Mouse (Mus musculus) ES-Bruce4 (cell line): ENCODE data around the gene Sec14l1.

Source experiments
- CTCF ChIP-seq: IDR thresholded peaks from one replicate; pipeline ENCODE4 v1.8.1; 2011; ENCODE audit warnings: low read depth, low read length
- EP300 ChIP-seq: IDR thresholded peaks from 2 replicates; pipeline ENCODE4 v1.6.1; 2011; ENCODE audit warnings: low read depth, low read length; ENCODE audit not compliant: insufficient read depth
- POLR2A ChIP-seq: IDR thresholded peaks from one replicate; pipeline ENCODE4 v1.8.1; 2011; ENCODE audit warnings: low read length; ENCODE audit not compliant: insufficient read depth

DNA sequence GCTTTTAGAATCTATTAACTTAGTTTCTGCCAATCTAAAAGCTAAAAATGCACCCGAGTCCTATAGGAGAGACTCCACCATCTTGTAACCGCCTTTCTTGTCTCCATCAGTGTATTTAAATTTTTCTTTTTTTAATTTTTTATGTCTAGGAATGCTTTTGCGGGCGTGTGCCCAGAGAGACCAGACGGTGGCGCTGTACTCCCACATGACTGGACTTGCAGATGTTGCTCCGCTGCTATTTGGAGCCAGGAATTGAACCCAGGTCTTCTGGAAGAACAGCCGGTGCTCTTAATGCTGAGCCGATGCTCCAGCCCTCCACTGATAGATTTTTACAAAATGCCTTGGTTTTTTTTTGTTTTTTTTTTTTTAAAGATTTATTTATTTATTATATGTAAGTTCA, 41.5 kb upstream of the Sec14l1 start:
- TF ChIP-seq CTCF = peak; percentile 59
- TF ChIP-seq EP300 = no peak
- TF ChIP-seq POLR2A = no peak
